In genomic region chr9:72493465-72493864, GRCm38 (mm10) we compare ENCODE assay signal across 1 mouse cellular context.
A peak's percentile ranks its signal among the peaks of the same experiment; 100 is the strongest.
TF ChIP-seq lines count a peak whose summit lies in the region.

No protein-coding gene starts in this region.

TF ChIP-seq in MEL, 35 proteins besides CTCF, POLR2A, EP300 and RAD21:
- TF ChIP-seq USF1 (IDR thresholded peaks at IDR 0.05; ENCODE audit: low read depth, low read length) (peak; percentile 52), JUND (IDR thresholded peaks at IDR 0.05; ENCODE audit: low read depth, low read length) (no peak), MAX (IDR thresholded peaks at IDR 0.05; ENCODE audit: low read length) (no peak)
TF ChIP-seq in MEL: peak in this region for 1.
